In genomic region chr11:85116084-85116844, GRCm38 (mm10) we compare ENCODE assay signal across 22 mouse cellular contexts. TPM values are rescaled to one million over a fixed set of nuclear protein-coding genes. Genes with fewer than 3 reads are reported as not detected.
DNase-seq lines count a peak whose midpoint lies in the region; ATAC-seq and TF ChIP-seq lines count a peak whose summit lies in the region.
"Had no signal": no experiment of that assay in that cellular context is flagged by ENCODE, and none has a peak within 500 bp of the region (broad histone marks: within the 10 kb centered on the region; RNA-seq: fewer than 3 reads in every experiment).

No protein-coding gene starts in this region.

- H3K36me3 ChIP-seq in liver, embryonic 14.5 days (replicated peaks; ENCODE audit: control insufficient read depth, insufficient read depth, low read depth) = peaks cover 8% of the 10 kb centered on the region
- H3K36me3 ChIP-seq in midbrain, embryonic 14.5 days (ENCODE audit: control insufficient read depth, insufficient read depth, low read length) = no peaks in the 10 kb centered on the region
- H3K36me3 ChIP-seq: hindbrain, embryonic 15.5 days had no signal

- peak overlapping the region; percentile 68 for H3K9ac ChIP-seq in liver, embryonic 14.5 days (replicated peaks)
- no peak overlapping the region for H3K9ac ChIP-seq in midbrain, embryonic 14.5 days (replicated peaks; ENCODE audit: low read length)
- H3K9ac ChIP-seq: heart, embryonic 13.5 days; hindbrain, embryonic 15.5 days; limb, embryonic 13.5 days; midbrain, embryonic 12.5 days; neural tube, embryonic 15.5 days had no signal

- H3K4me1 ChIP-seq in liver, embryonic 14.5 days (replicated peaks; ENCODE audit: control insufficient read depth in 2 of 2, insufficient read depth in 2 of 2, low read length in 1 of 2) = peaks cover 53 to 67% of the 10 kb centered on the region in 2 experiments
- no peaks in the 10 kb centered on the region for H3K4me1 ChIP-seq in midbrain, embryonic 14.5 days (ENCODE audit: control insufficient read depth, insufficient read depth, low read length)
- H3K4me1 ChIP-seq: hindbrain, embryonic 15.5 days; limb, embryonic 13.5 days; midbrain, embryonic 12.5 days; neural tube, embryonic 15.5 days had no signal

- peak overlapping the region; percentile 70 for H3K4me2 ChIP-seq in liver, embryonic 14.5 days (ENCODE audit: low read depth)
- H3K4me2 ChIP-seq in midbrain, embryonic 14.5 days (ENCODE audit: low read length) = no peak overlapping the region
- H3K4me2 ChIP-seq: heart, embryonic 13.5 days; hindbrain, embryonic 15.5 days; limb, embryonic 13.5 days; midbrain, embryonic 12.5 days; neural tube, embryonic 15.5 days had no signal

- 18% methylated on average over 3 of the region's 3 CpGs for WGBS in liver, embryonic 14.5 days (ENCODE audit: insufficient replicate concordance)
- WGBS in midbrain, embryonic 14.5 days = 92% methylated on average over 3 of the region's 3 CpGs

- H3K4me3 ChIP-seq in liver, embryonic 14.5 days (ENCODE audit: insufficient read depth in 1 of 2, low read depth in 2 of 2, low read length in 2 of 2) = no peak overlapping the region
- H3K4me3 ChIP-seq in midbrain, embryonic 14.5 days (replicated peaks; ENCODE audit: low read depth, low read length) = no peak overlapping the region
- H3K4me3 ChIP-seq: heart, embryonic 13.5 days; hindbrain, embryonic 15.5 days; limb, embryonic 13.5 days; midbrain, embryonic 12.5 days; neural tube, embryonic 15.5 days had no signal

- no peaks in the 10 kb centered on the region for H3K9me3 ChIP-seq in liver, embryonic 14.5 days (ENCODE audit: control insufficient read depth, low read length)
- no peaks in the 10 kb centered on the region for H3K9me3 ChIP-seq in midbrain, embryonic 14.5 days (ENCODE audit: control insufficient read depth, low read length)
- H3K9me3 ChIP-seq: heart, embryonic 13.5 days; hindbrain, embryonic 15.5 days; limb, embryonic 13.5 days; midbrain, embryonic 12.5 days; neural tube, embryonic 15.5 days had no signal

- no peaks in the 10 kb centered on the region for H3K27me3 ChIP-seq in liver, embryonic 14.5 days (ENCODE audit: control insufficient read depth, insufficient read depth, low read length)
- H3K27me3 ChIP-seq in midbrain, embryonic 14.5 days (ENCODE audit: control insufficient read depth, insufficient read depth, low read length) = no peaks in the 10 kb centered on the region
- H3K27me3 ChIP-seq: heart, embryonic 13.5 days; hindbrain, embryonic 15.5 days; limb, embryonic 13.5 days; midbrain, embryonic 12.5 days; neural tube, embryonic 15.5 days had no signal

- peak; percentile 35 to 72 for DNase-seq in spleen, postnatal 36 days (ENCODE audit: low spot score in 2 of 2)
- DNase-seq in spleen, adult 12 weeks (ENCODE audit: low spot score) = no peak
- peak; percentile 89 to 92 (median 90) for DNase-seq in liver, embryonic 14.5 days (ENCODE audit: low read depth in 3 of 3, low spot score in 3 of 3)
- no peak for DNase-seq in midbrain, embryonic 14.5 days
- no peak for DNase-seq in frontal cortex, postnatal 10 days (ENCODE audit: low spot score in 2 of 2)
- DNase-seq in layer of hippocampus, adult 18-20 months (ENCODE audit: low spot score in 2 of 2) = no peak
- DNase-seq: adrenal gland, postnatal 36 days; cerebellum, postnatal 10 days; gastrocnemius, postnatal 36 days; heart, postnatal 36 days; kidney, adult 18-20 months; kidney, postnatal 14 days; thymus, postnatal 14 days had no signal

- no peak for TF ChIP-seq CTCF in liver, embryonic 14.5 days (IDR thresholded peaks at IDR 0.05; ENCODE audit: low read depth)

- peak; percentile 87 for ATAC-seq in common myeloid progenitor, adult 5-6 weeks (replicated peaks; ENCODE audit: low read depth, poor library complexity, severe bottlenecking)
- peak; percentile 98 for ATAC-seq in liver, embryonic 14.5 days (ENCODE audit: insufficient read depth)
- ATAC-seq in midbrain, embryonic 14.5 days (ENCODE audit: low FRiP score, low TSS enrichment) = no peak
- ATAC-seq: forebrain, embryonic 14.5 days; lung, postnatal 0 days had no signal

- TF ChIP-seq EP300 in liver, embryonic 14.5 days (IDR thresholded peaks at IDR 0.05; ENCODE audit: low read depth) = peak; percentile 97

- peak overlapping the region; percentile 91 for H3K27ac ChIP-seq in liver, embryonic 14.5 days
- no peak overlapping the region for H3K27ac ChIP-seq in midbrain, embryonic 14.5 days (replicated peaks; ENCODE audit: low read depth, low read length)
- H3K27ac ChIP-seq: heart, embryonic 13.5 days; hindbrain, embryonic 15.5 days; limb, embryonic 13.5 days; midbrain, embryonic 12.5 days; neural tube, embryonic 15.5 days had no signal

RNA-seq across cellular contexts. Expression of gene Usp32, which starts 23.7 kb away (rescaled TPM):
- 14.9 and 26.1 TPM in 2 replicates for total RNA-seq in common myeloid progenitor, adult 5-6 weeks (2017)
- polyA plus RNA-seq in liver, embryonic 14.5 days (2012; rRNA removed) = 15.0 and 25.6 TPM in 2 replicates
- polyA plus RNA-seq in liver, embryonic 14.5 days (2014; fragmentation: Nextera tagmentation; extraction: Ambion mirVana) = 14.4 and 17.7 TPM in 2 replicates
- polyA plus RNA-seq in midbrain, embryonic 14.5 days (2014; fragmentation: Nextera tagmentation; extraction: Ambion mirVana) = 17.9 and 19.9 TPM in 2 replicates
- 10 to 100 TPM; 89.1 to 93.3 TPM for total RNA-seq in layer of hippocampus, adult 18-20 months (2021)

RNA-seq across cellular contexts. Expression of gene 1700125H20Rik, which starts 53.9 kb away (rescaled TPM):
- total RNA-seq in common myeloid progenitor, adult 5-6 weeks (2017) = not detected in 2 replicates
- not detected in 2 replicates for polyA plus RNA-seq in liver, embryonic 14.5 days (2012; rRNA removed)
- 0.25 TPM in 1 of 2 replicates, not detected in the other for polyA plus RNA-seq in liver, embryonic 14.5 days (2014; fragmentation: Nextera tagmentation; extraction: Ambion mirVana)
- polyA plus RNA-seq in midbrain, embryonic 14.5 days (2014; fragmentation: Nextera tagmentation; extraction: Ambion mirVana) = 1.5 TPM in 2 replicates
- total RNA-seq in layer of hippocampus, adult 18-20 months (2021) = not detected
- total RNA-seq: gastrocnemius, postnatal 36 days; heart, postnatal 36 days had no signal
- polyA plus RNA-seq: C2C12 had no signal

Comparison
In these comparisons a context has a peak if more than half of its experiments do, and no peak if none do; other contexts are left out.
1. DNase-seq: peak in spleen, postnatal 36 days (2 of 2) and liver, embryonic 14.5 days (3 of 3); none in spleen, adult 12 weeks (single experiment), midbrain, embryonic 14.5 days (single experiment), frontal cortex, postnatal 10 days (0 of 2) and layer of hippocampus, adult 18-20 months (0 of 2).